Mouse (Mus musculus) erythroblast, embryonic 14.5 days (primary cell): ENCODE measurements around the gene Thra. TPM values are rescaled to one million over a fixed set of nuclear protein-coding genes. Genes with fewer than 3 reads are reported as not detected.

Experiments
- H3K27me3 ChIP-seq: 2 replicates; pipeline ENCODE4 v1.6.1; 2012; ENCODE audit warnings: inconsistent platforms; ENCODE audit not compliant: control insufficient read depth
- H3K36me3 ChIP-seq: 2 replicates; pipeline ENCODE4 v1.6.1; 2012; ENCODE audit warnings: mild to moderate bottlenecking, inconsistent platforms; ENCODE audit not compliant: control insufficient read depth
- H3K4me1 ChIP-seq: 2 replicates; pipeline ENCODE4 v1.6.1; 2012; ENCODE audit warnings: inconsistent platforms; ENCODE audit not compliant: control insufficient read depth
- H3K4me3 ChIP-seq: replicated peaks from 2 replicates; pipeline ENCODE3; 2012; ENCODE audit warnings: moderate library complexity, mild to moderate bottlenecking, inconsistent platforms
- H3K9me3 ChIP-seq: 2 replicates; pipeline ENCODE4 v1.6.1; 2012; ENCODE audit warnings: low read length, inconsistent platforms, mixed read lengths; ENCODE audit not compliant: control insufficient read depth
- GATA1 ChIP-seq: IDR thresholded peaks from 2 replicates; pipeline ENCODE4 v1.6.1; 2012; ENCODE audit warnings: low read length, inconsistent platforms, mixed read lengths
- TAL1 ChIP-seq: IDR thresholded peaks from 3 replicates; pipeline ENCODE4 v1.6.1; 2012; ENCODE audit warnings: low read length, inconsistent platforms, mixed read lengths
- polyA plus RNA-seq: library from polyadenylated mRNA; stranded (reverse); fragments of >175 nt; gene quantifications from 2 replicates; pipeline ENCODE4 v1.2.3, GENCODE M21; 2012

Gene Thra
- polyA plus RNA-seq, 1 experiment = 3.2 TPM

- H3K4me1 ChIP-seq = peaks cover 70% of the 10 kb centered on the region
- H3K36me3 ChIP-seq = no peaks in the 10 kb centered on the region
- TF ChIP-seq TAL1 (no peak), GATA1 (no peak)
- H3K27me3 ChIP-seq = peaks cover 17% of the 10 kb centered on the region
- H3K4me3 ChIP-seq = peak overlapping the region; percentile 69
- no peaks in the 10 kb centered on the region for H3K9me3 ChIP-seq
These were observed 48.2 kb downstream of the Thra start for GRCm38 (mm10) chr11:98788550-98789218.

- TF ChIP-seq TAL1 (no peak), GATA1 (no peak)
- H3K27me3 ChIP-seq = peaks cover 17% of the 10 kb centered on the region
- H3K36me3 ChIP-seq = no peaks in the 10 kb centered on the region
- peaks cover 70% of the 10 kb centered on the region for H3K4me1 ChIP-seq
- H3K9me3 ChIP-seq = no peaks in the 10 kb centered on the region
- H3K4me3 ChIP-seq = peak overlapping the region; percentile 69
These were observed 48.9 kb downstream of the Thra start for GRCm38 (mm10) chr11:98789219-98789807.

GRCm38 (mm10) chr11:98789824-98790223 lies 49.4 kb downstream of the Thra start:
- peaks cover 74% of the 10 kb centered on the region for H3K4me1 ChIP-seq

GRCm38 (mm10) chr11:98790631-98791205 lies 50.3 kb downstream of the Thra start:
- no peak for TF ChIP-seq TAL1
- TF ChIP-seq GATA1 = no peak
- H3K36me3 ChIP-seq = no peaks in the 10 kb centered on the region
- H3K4me1 ChIP-seq = peaks cover 72% of the 10 kb centered on the region
- no peak overlapping the region for H3K4me3 ChIP-seq
- no peaks in the 10 kb centered on the region for H3K9me3 ChIP-seq
- H3K27me3 ChIP-seq = peaks cover 7% of the 10 kb centered on the region

More at GRCm38 (mm10) chr11:98789824-98790223, 49.4 kb downstream of the Thra start:
- TF ChIP-seq GATA1 (no peak), TAL1 (no peak)
- Histone ChIP-seq H3K36me3 (no peaks in the 10 kb centered on the region), H3K9me3 (no peaks in the 10 kb centered on the region), H3K4me3 (peak overlapping the region; percentile 69), H3K27me3 (peaks cover 16% of the 10 kb centered on the region)

GRCm38 (mm10) chr11:98791448-98791847 lies 51.0 kb downstream of the Thra start:
- Histone ChIP-seq H3K4me1 (peaks cover 71% of the 10 kb centered on the region), H3K9me3 (no peaks in the 10 kb centered on the region), H3K4me3 (no peak overlapping the region), H3K27me3 (no peaks in the 10 kb centered on the region), H3K36me3 (no peaks in the 10 kb centered on the region; the same call in 1 of the 2 replicates)
- no peak for TF ChIP-seq GATA1
- TF ChIP-seq TAL1 = no peak

- no peaks in the 10 kb centered on the region for H3K27me3 ChIP-seq
- TF ChIP-seq GATA1 (no peak), TAL1 (no peak)
- H3K4me1 ChIP-seq = peaks cover 71% of the 10 kb centered on the region
These were observed 51.6 kb downstream of the Thra start for GRCm38 (mm10) chr11:98792081-98792480.

GRCm38 (mm10) chr11:98794469-98795014 lies 54.1 kb downstream of the Thra start:
- peaks cover 65% of the 10 kb centered on the region for H3K4me1 ChIP-seq

More at GRCm38 (mm10) chr11:98792081-98792480, 51.6 kb downstream of the Thra start:
- no peaks in the 10 kb centered on the region; the same call in 1 of the 2 replicates for H3K36me3 ChIP-seq
- no peaks in the 10 kb centered on the region for H3K9me3 ChIP-seq
- H3K4me3 ChIP-seq = no peak overlapping the region

GRCm38 (mm10) chr11:98795015-98795713 lies 54.7 kb downstream of the Thra start, which contains the start of gene Msl1:
Gene Msl1 (plus strand): TSS chr11:98795516.
- Histone ChIP-seq H3K9me3 (no peaks in the 10 kb centered on the region), H3K4me3 (peak within 1 kb of the TSS; percentile 85), H3K27me3 (no peaks in the 10 kb centered on the region), H3K36me3 (peaks cover 28% of the 10 kb centered on the region), H3K4me1 (peaks cover 59% of the 10 kb centered on the region)
- TF ChIP-seq GATA1 (no peak), TAL1 (no peak)

More at GRCm38 (mm10) chr11:98794469-98795014, 54.1 kb downstream of the Thra start:
- Histone ChIP-seq H3K36me3 (peaks cover 22% of the 10 kb centered on the region), H3K9me3 (no peaks in the 10 kb centered on the region), H3K4me3 (peak overlapping the region; percentile 85), H3K27me3 (no peaks in the 10 kb centered on the region)
- TF ChIP-seq GATA1 = no peak
- no peak for TF ChIP-seq TAL1
